21 mouse cellular contexts compared by ENCODE assay signal in genomic region chr1:162453030-162453429, GRCm38 (mm10).
"Had no signal": no experiment of that assay in that cellular context is flagged by ENCODE, and none has a peak within 500 bp of the region (broad histone marks: within the 10 kb centered on the region; RNA-seq: fewer than 3 reads in every experiment).

No protein-coding gene starts in this region.

- H3K4me3 ChIP-seq: heart, adult 2 months; heart, embryonic 10.5 days; heart, embryonic 12.5 days; heart, embryonic 13.5 days; heart, embryonic 15.5 days; hindbrain, embryonic 10.5 days; hindbrain, embryonic 12.5 days; hindbrain, embryonic 13.5 days; hindbrain, embryonic 15.5 days; intestine, embryonic 15.5 days; layer of hippocampus, adult 2 months; left cerebral cortex, adult 2 months had no signal

- H3K4me2 ChIP-seq: heart, embryonic 11.5 days; heart, embryonic 12.5 days; heart, embryonic 15.5 days; hindbrain, embryonic 12.5 days; hindbrain, embryonic 13.5 days; hindbrain, embryonic 14.5 days; hindbrain, embryonic 15.5 days; intestine, embryonic 15.5 days had no signal

- ATAC-seq: inflammation-experienced regulatory T-cells, adult 6 months; intestine, embryonic 15.5 days; intestine, postnatal 0 days had no signal

- H3K9me3 ChIP-seq: heart, embryonic 10.5 days; heart, embryonic 12.5 days; heart, embryonic 13.5 days; heart, embryonic 15.5 days; hindbrain, embryonic 10.5 days; hindbrain, embryonic 12.5 days; hindbrain, embryonic 13.5 days; hindbrain, embryonic 15.5 days; intestine, embryonic 15.5 days had no signal

- H3K9ac ChIP-seq: heart, embryonic 12.5 days; heart, embryonic 13.5 days; heart, embryonic 15.5 days; hindbrain, embryonic 12.5 days; hindbrain, embryonic 13.5 days; hindbrain, embryonic 14.5 days; hindbrain, embryonic 15.5 days; intestine, embryonic 15.5 days had no signal

- H3K27me3 ChIP-seq: heart, embryonic 12.5 days; heart, embryonic 13.5 days; heart, embryonic 15.5 days; hindbrain, embryonic 12.5 days; hindbrain, embryonic 13.5 days; hindbrain, embryonic 15.5 days; intestine, embryonic 15.5 days had no signal

- H3K27ac ChIP-seq: heart, adult 2 months; heart, embryonic 10.5 days; heart, embryonic 13.5 days; heart, embryonic 15.5 days; hindbrain, embryonic 10.5 days; hindbrain, embryonic 12.5 days; hindbrain, embryonic 13.5 days; hindbrain, embryonic 14.5 days; hindbrain, embryonic 15.5 days; hindbrain, postnatal 0 days; intestine, embryonic 15.5 days; layer of hippocampus, adult 2 months; left cerebral cortex, adult 2 months had no signal

- H3K4me1 ChIP-seq: heart, embryonic 15.5 days; hindbrain, embryonic 10.5 days had no signal

- DNase-seq: heart, adult 2 months; heart, postnatal 36 days; heart, postnatal 4 days; layer of hippocampus, adult 9-11 months; layer of hippocampus, postnatal 36 days had no signal

- H3K36me3 ChIP-seq: heart, embryonic 10.5 days; heart, embryonic 12.5 days; heart, embryonic 13.5 days; heart, embryonic 15.5 days; hindbrain, embryonic 10.5 days; hindbrain, embryonic 12.5 days; hindbrain, embryonic 13.5 days; hindbrain, embryonic 15.5 days; intestine, embryonic 15.5 days had no signal
